Mouse (Mus musculus): ENCODE results near the gene Lefty2. TPM values are rescaled to one million over a fixed set of nuclear protein-coding genes. Genes with fewer than 3 reads are reported as not detected.
A peak's percentile ranks its signal among the peaks of the same experiment; 100 is the strongest.

The Lefty2 gene
- polyA plus RNA-seq (2016; fragmentation: Nextera tagmentation; extraction: Ambion mirVana): 0.22 and 0.67 TPM in 2 replicates

DNA sequence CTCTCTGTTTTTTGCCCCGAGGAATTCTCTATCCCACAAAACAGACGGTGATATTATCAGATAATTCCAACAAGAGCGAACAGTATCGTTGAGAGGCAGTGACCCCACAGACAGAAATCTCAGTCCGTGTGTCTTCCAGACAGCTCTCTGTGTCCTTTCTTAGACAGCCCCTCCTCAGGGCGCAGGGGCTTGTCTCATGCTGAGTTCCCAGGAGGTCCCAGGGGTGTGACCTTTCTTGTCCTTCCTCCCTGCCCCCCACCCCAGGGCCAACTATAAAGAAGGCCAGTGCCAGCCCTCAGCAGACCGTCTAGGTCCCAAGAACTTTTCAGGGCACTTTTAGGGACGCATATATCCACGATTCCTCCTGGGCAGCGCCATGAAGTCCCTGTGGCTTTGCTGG, at the start of gene Lefty2:
Gene Lefty2 (plus strand): TSS at position 301 of the 400 bp plus-strand sequence.
- Histone ChIP-seq H3K4me1 (peaks cover 12% of the 10 kb centered on the region), H3K4me2 (replicated peaks) (peak within 1 kb of the TSS; percentile 45; the same call in 1 of the 2 replicates), H3K36me3 (no peaks in the 10 kb centered on the region), H3K4me3 (no peak within 1 kb of the TSS), H3K9me3 (no peaks in the 10 kb centered on the region), H3K27ac (no peak within 1 kb of the TSS), H3K9ac (no peak within 1 kb of the TSS), H3K27me3 (peaks cover 40% of the 10 kb centered on the region)
- no peak for ATAC-seq (ENCODE audit: insufficient number of reproducible peaks, insufficient read depth, low FRiP score, low TSS enrichment)
- WGBS: 52% methylated on average over 10 of the region's 10 CpGs

DNA sequence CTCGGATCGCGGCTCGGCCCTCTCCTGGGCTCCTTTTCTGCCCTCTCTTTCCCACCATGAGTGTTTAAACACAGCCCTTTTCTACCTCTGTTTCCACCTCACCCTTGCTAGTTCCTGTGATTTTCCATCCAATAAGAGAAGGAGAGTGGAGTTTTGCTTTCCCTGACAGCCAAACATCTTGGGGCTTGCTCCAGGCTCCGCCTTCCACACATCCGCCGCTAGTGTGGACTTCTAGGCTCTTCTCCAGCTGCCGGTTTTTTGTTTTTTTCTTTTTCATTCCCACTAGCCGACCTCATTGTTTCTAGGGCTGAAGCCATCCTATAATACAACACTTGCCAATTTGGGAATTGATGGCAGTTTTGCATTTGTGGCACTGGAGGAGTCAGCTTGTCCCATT, 44.8 kb upstream of the Lefty2 start:
- Histone ChIP-seq H3K9ac (peak overlapping the region; percentile 10), H3K36me3 (no peaks in the 10 kb centered on the region), H3K4me3 (peak overlapping the region; percentile 20), H3K27ac (peak overlapping the region; percentile 98), H3K4me1 (peaks cover 25% of the 10 kb centered on the region), H3K27me3 (no peaks in the 10 kb centered on the region), H3K4me2 (replicated peaks) (peak overlapping the region; percentile 49), H3K9me3 (no peaks in the 10 kb centered on the region)
- WGBS: 3% methylated on average over 9 of the region's 9 CpGs
- peak; percentile 16; the same call in 1 of the 2 replicates for ATAC-seq (ENCODE audit: insufficient number of reproducible peaks, insufficient read depth, low FRiP score, low TSS enrichment)

DNA sequence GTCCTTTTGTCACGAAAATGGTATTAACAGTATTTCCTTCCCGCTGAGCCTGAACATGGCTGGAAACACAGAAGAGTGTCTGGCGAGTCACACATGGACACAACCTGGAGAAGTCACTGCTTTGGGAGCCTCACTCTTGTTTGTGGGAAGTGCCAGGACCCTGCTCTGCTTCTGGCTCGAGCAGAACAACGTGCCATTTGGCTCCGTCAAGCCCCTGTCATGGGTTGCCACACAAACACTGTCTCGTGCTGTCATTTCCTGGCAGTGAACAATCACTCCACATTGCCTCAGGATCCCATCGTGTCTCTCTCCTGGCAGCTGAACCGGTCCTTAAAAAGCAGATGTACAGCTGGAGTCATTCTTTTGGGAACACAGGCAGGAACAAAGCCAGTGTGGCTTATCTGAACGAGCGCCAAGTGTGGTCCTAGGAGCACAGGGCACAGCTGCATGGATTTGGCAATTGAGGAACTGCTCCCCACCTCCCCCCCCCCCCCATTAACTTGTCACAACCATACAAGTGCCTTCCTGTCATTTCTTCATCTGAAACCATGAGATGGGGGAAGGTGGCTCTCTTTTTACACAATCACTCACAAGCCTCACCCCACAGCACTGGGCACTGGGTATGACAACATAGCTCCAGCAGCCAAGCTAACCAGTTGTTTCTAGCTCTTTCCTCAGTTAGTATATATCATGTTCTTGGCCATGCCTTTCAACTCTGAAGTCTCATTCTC, 44.2 kb upstream of the Lefty2 start:
- no peak for ATAC-seq (ENCODE audit: insufficient number of reproducible peaks, insufficient read depth, low FRiP score, low TSS enrichment)
- 23% methylated on average over 11 of the region's 11 CpGs for WGBS
- H3K27ac ChIP-seq: peak overlapping the region; percentile 98

DNA sequence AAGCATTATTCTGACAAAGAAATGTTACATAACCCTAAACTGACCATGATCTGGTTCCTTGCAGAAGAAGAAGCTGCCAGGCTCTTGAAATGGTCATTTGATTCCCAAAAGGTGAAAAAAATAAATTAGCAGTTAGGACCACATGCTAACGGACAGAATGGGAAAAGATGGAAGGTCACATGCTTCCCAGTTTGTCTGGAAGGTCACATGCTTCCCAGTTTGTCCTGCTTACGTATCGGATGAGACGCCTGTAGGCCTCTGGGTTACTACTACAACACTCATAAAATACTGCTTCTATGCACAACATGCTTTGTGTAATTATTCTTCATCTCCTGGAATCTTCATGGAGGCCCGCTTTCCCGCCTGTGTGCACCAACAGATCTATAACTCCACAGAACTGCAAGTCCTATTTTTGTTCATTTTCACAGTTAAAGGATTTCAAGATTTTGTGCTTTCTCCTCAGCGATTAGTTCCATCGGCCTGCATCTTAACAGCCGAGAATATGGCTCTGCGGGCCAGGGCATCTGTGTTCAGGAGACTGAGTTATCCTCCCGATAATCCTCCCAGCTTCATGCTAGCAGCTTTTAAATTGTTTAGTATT, 43.1 kb upstream of the Lefty2 start:
- Histone ChIP-seq H3K27me3 (no peaks in the 10 kb centered on the region), H3K27ac (peak overlapping the region; percentile 98), H3K9me3 (no peaks in the 10 kb centered on the region), H3K4me3 (peak overlapping the region; percentile 66), H3K4me2 (replicated peaks) (peak overlapping the region; percentile 55), H3K36me3 (no peaks in the 10 kb centered on the region), H3K9ac (peak overlapping the region; percentile 68), H3K4me1 (peaks cover 25% of the 10 kb centered on the region)
- 37% methylated on average over 11 of the region's 11 CpGs for WGBS
- no peak for ATAC-seq (ENCODE audit: insufficient number of reproducible peaks, insufficient read depth, low FRiP score, low TSS enrichment)

More for the DNA sequence above, 44.2 kb upstream of the Lefty2 start:
- Histone ChIP-seq H3K36me3 (no peaks in the 10 kb centered on the region), H3K27me3 (no peaks in the 10 kb centered on the region), H3K9me3 (no peaks in the 10 kb centered on the region), H3K4me3 (peak overlapping the region; percentile 20), H3K4me1 (peaks cover 25% of the 10 kb centered on the region), H3K4me2 (replicated peaks) (peak overlapping the region; percentile 49), H3K9ac (peak overlapping the region; percentile 10; the same call in 1 of the 2 replicates)

DNA sequence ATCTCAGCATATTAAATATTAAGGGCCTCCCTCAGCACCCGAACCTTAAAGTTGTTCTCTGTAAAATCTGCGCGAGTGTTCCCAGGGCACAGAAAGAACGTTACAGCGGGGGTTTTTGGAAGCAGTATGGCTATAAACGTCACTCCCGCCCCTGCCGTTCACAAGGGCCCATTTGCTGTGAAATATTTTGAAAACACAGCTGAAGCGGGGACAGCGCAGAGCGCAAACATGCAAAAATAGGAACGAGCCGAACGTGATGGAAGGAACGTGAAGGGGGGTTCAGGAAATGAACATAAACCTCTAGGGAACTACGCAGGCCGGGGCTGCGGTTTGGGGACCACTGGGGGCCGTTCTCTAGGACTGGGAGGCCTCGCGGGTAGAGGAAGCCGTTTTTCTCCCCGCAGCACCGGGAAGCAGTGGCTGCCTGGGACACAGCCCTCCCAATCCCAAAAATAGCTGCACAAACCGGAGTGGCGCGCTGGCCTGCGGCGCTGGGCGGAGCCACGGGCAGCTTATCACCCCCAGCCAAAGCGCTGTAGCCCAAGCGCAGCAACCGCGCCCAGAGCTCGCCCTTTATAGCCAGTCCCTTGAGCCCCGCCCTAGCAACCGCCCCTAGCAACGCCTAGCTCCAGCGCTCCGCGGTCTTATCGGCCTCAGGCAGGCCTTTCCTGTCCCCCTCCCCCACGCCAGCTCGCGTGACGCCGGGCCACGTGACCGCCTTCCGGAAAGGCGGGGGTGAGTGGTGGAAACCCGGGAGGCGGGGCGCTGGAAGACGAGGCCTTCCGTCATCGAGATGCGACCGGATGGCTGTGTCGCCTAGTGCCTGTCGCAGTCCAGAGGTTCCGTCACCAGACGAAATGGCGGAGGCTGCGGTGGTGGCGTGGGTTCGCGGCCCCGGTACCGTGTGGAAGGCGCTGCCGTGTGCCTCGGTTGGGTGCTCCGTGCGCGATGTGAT, 42.3 kb upstream of the Lefty2 start, which contains the start of gene Sde2:
Gene Sde2 (plus strand): TSS at position 812 of the 955 bp plus-strand sequence.
- H3K9me3 ChIP-seq: no peaks in the 10 kb centered on the region
- H3K27me3 ChIP-seq: no peaks in the 10 kb centered on the region
- H3K9ac ChIP-seq: peak within 1 kb of the TSS; percentile 77
- ATAC-seq (ENCODE audit: insufficient number of reproducible peaks, insufficient read depth, low FRiP score, low TSS enrichment): peak; percentile 98
- peaks cover 25% of the 10 kb centered on the region for H3K4me1 ChIP-seq
- H3K4me2 ChIP-seq (replicated peaks): peak within 1 kb of the TSS; percentile 77
- peaks cover 2% of the 10 kb centered on the region; the same call in 1 of the 2 replicates for H3K36me3 ChIP-seq
- H3K4me3 ChIP-seq: peak within 1 kb of the TSS; percentile 66
- WGBS: under 1% methylated on average over 77 of the region's 77 CpGs
- peak within 1 kb of the TSS; percentile 98 for H3K27ac ChIP-seq

DNA sequence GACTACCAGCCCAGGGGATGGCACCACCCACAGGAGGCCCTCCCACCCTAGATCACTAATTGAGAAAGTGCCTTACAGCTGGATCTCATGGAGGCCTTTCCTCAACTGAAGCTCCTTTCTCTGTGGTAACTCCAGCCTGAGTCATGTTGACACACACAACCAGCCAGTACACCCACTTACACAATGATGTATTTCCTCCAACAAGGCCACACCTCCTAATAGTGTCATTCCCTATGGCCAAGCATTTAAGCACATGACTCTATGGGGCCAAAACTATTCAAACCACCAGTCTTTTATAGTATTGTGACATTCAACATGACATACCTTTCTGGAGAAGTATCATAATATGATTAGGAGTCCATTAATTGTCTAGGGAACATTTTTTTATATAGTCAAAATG, 34.1 kb upstream of the Lefty2 start:
- ATAC-seq (ENCODE audit: insufficient number of reproducible peaks, insufficient read depth, low FRiP score, low TSS enrichment): no peak
- H3K4me3 ChIP-seq: no peak overlapping the region
- no peak overlapping the region for H3K4me2 ChIP-seq (replicated peaks)
- H3K27ac ChIP-seq: no peak overlapping the region
- H3K9ac ChIP-seq: no peak overlapping the region
- H3K9me3 ChIP-seq: no peaks in the 10 kb centered on the region
- H3K36me3 ChIP-seq: peaks cover 78% of the 10 kb centered on the region
- no peaks in the 10 kb centered on the region for H3K4me1 ChIP-seq
- H3K27me3 ChIP-seq: no peaks in the 10 kb centered on the region

DNA sequence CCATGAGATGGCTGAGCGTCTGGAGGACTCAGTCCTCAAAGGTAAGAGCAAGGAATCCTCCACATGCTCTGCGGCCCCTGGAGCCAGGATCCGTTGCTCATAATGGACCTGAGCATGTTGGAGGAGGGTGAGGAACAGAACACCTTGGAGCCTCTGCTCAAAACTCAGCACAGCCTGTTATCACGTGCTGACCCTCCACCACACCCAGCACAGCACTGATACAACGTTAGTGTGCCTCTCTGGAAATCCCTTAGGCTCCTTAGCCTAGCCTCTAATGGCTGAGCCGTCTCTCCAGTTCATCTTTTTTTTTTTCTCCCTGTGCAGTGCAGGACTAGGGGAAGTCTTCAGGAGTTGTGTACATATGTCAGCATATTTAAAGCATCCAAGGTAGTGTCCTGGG, 32.9 kb upstream of the Lefty2 start:
- no peak overlapping the region for H3K4me2 ChIP-seq (replicated peaks)
- H3K9ac ChIP-seq: no peak overlapping the region
- no peaks in the 10 kb centered on the region for H3K27me3 ChIP-seq
- H3K4me1 ChIP-seq: no peaks in the 10 kb centered on the region
- no peak overlapping the region for H3K4me3 ChIP-seq
- ATAC-seq (ENCODE audit: insufficient number of reproducible peaks, insufficient read depth, low FRiP score, low TSS enrichment): no peak
- WGBS: 89% methylated on average over 6 of the region's 6 CpGs
- peaks cover 87% of the 10 kb centered on the region for H3K36me3 ChIP-seq
- no peak overlapping the region for H3K27ac ChIP-seq
- no peaks in the 10 kb centered on the region for H3K9me3 ChIP-seq

DNA sequence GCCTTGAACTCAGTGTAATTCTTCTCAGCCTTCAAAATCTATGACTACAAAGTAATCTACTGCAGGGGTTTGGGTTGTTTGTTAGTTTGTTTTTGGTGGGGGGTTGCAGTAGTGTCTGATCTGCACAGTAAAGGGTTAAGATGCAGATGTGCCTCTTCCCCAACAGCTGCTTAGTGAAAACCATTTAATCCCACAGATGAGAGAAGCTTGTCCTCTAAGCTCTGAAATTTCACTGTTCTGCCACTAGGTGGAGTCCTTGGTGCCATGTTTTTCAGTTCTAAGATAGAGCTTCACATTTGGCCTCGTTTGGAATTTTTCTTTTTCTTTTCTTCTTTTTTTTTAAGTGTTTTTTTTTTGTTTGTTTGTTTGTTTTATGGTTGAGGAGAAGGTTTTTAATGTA, 29.3 kb upstream of the Lefty2 start:
- Histone ChIP-seq H3K27ac (no peak overlapping the region), H3K4me2 (replicated peaks) (no peak overlapping the region), H3K36me3 (peaks cover 88% of the 10 kb centered on the region), H3K9ac (no peak overlapping the region), H3K4me1 (no peaks in the 10 kb centered on the region), H3K27me3 (no peaks in the 10 kb centered on the region), H3K9me3 (no peaks in the 10 kb centered on the region), H3K4me3 (no peak overlapping the region)
- ATAC-seq (ENCODE audit: insufficient number of reproducible peaks, insufficient read depth, low FRiP score, low TSS enrichment): no peak
- WGBS: 23% methylated on average over 1 of the region's 1 CpGs

DNA sequence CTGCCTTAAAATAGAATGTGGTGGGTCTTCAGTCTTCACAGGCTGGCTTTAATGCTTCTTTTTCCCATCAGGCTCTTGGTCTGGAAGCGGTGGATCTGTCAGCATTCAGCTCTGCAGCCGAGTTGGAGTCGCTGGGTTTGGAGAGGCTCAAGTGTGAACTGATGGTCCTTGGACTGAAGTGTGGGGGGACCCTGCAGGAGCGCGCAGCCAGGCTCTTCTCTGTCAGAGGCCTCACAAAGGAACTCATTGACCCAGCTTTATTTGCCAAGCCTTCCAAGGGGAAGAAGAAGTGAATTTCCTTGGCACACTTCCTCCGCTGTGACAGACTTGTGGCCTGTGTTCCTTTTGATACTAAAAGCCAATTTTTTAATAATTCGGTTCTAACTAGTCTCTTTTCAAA, 26.9 kb upstream of the Lefty2 start:
- peaks cover 66% of the 10 kb centered on the region for H3K36me3 ChIP-seq
- no peak overlapping the region for H3K4me3 ChIP-seq
- no peak for ATAC-seq (ENCODE audit: insufficient number of reproducible peaks, insufficient read depth, low FRiP score, low TSS enrichment)
- WGBS: 88% methylated on average over 7 of the region's 7 CpGs
- no peak overlapping the region for H3K27ac ChIP-seq
- no peak overlapping the region for H3K9ac ChIP-seq
- no peaks in the 10 kb centered on the region for H3K9me3 ChIP-seq
- H3K27me3 ChIP-seq: no peaks in the 10 kb centered on the region
- H3K4me1 ChIP-seq: no peaks in the 10 kb centered on the region
- H3K4me2 ChIP-seq (replicated peaks): no peak overlapping the region

DNA sequence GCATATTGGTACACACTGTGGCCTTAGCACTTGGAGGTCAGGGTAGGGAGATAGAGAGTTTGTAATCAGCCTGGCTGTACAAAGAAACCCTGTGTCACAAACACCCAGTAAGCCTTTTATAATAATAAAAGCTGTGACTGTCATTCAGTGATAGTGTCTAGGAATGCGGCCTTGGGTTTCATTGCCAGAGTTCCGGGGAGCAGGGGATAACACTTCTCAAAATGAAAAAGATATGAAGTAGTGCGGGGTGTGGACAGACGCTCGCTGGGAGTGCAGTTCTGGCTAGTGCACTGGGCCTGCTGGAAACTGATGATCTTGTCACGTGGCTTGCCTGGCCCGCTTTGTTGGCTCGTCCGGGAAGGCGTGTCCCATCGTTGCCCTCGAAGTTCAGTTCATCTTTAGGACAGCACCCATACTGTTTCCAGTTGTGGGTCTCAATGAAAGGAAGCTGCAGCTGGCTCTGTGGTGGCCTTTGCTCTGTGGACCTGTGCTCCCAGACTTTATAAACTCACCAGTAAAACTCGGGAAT, 22.7 kb upstream of the Lefty2 start:
- Histone ChIP-seq H3K27ac (no peak overlapping the region), H3K4me3 (no peak overlapping the region), H3K4me2 (replicated peaks) (no peak overlapping the region), H3K36me3 (peaks cover 32% of the 10 kb centered on the region), H3K9me3 (no peaks in the 10 kb centered on the region), H3K4me1 (no peaks in the 10 kb centered on the region), H3K27me3 (no peaks in the 10 kb centered on the region), H3K9ac (no peak overlapping the region)
- 78% methylated on average over 13 of the region's 13 CpGs for WGBS
- no peak for ATAC-seq (ENCODE audit: insufficient number of reproducible peaks, insufficient read depth, low FRiP score, low TSS enrichment)

DNA sequence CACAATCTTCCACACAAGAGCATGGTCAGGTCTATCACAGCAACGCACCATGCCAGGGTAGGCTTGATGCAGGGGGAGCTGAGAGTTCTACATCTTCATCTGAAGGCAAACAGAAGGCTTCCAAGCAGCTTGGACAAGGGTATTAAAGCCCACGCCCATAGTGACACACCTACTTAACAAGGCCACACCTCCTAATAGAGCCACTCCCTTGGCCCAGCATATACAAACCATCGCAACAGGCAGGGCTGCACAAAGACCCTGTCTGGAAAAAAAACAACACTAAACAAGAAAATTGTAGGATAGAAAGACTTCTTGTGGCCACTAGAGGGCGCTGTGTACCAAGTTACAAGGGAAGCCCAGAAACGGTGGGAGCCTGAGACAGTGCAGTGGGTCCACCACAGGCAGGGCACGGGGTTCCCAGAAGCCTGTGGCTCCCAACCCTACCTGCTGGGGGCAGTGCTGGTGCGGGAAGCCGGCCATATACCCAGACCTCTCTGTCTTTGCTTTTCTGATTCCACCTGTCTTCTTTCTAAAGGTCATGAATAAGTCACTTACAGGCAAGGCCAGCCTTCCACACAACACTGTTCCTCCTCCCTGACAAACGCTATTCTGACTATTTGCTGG, 18.9 kb upstream of the Lefty2 start:
- Histone ChIP-seq H3K9me3 (no peaks in the 10 kb centered on the region), H3K9ac (no peak overlapping the region), H3K4me1 (no peaks in the 10 kb centered on the region), H3K4me3 (no peak overlapping the region), H3K27ac (no peak overlapping the region), H3K27me3 (no peaks in the 10 kb centered on the region), H3K36me3 (no peaks in the 10 kb centered on the region), H3K4me2 (replicated peaks) (no peak overlapping the region)
- ATAC-seq (ENCODE audit: insufficient number of reproducible peaks, insufficient read depth, low FRiP score, low TSS enrichment): no peak
- 16% methylated on average over 9 of the region's 9 CpGs for WGBS

Measured in embryonic facial prominence, embryonic 12.5 days (tissue).